Mouse (Mus musculus) liver, embryonic 14.5 days (tissue): ENCODE measurements around the gene Fiz1.

Source experiments
- CTCF ChIP-seq: IDR thresholded peaks from 2 replicates; pipeline ENCODE4 v1.5.1; 2016; ENCODE audit warnings: antibody characterized with exemption, low read depth, control low read depth
- EP300 ChIP-seq: IDR thresholded peaks from 2 replicates; pipeline ENCODE4 v1.6.1; 2016; ENCODE audit warnings: antibody characterized with exemption, low read depth

- TF ChIP-seq CTCF (peak; percentile 49), EP300 (no peak)
These were observed 14.6 kb downstream of the Fiz1 start for GRCm38 (mm10) chr7:4999876-5000275.
